Mouse (Mus musculus): Measurements from ENCODE around the gene Tnfrsf4. TPM values are rescaled to one million over a fixed set of nuclear protein-coding genes. Genes with fewer than 3 reads are reported as not detected.

The Tnfrsf4 gene
- 0.70 and 1.2 TPM in 2 replicates for polyA plus RNA-seq (2016; fragmentation: Nextera tagmentation; extraction: Ambion mirVana)

- H3K4me3 ChIP-seq (replicated peaks), result no peak within 1 kb of the TSS
- H3K36me3 ChIP-seq (replicated peaks), result peaks cover 61% of the 10 kb centered on the region
- no peaks in the 10 kb centered on the region for H3K27me3 ChIP-seq
- H3K4me2 ChIP-seq, result no peak within 1 kb of the TSS
- WGBS, result 91% methylated on average over 8 of the region's 8 CpGs
- no peak for ATAC-seq (ENCODE audit: low FRiP score)
- H3K9me3 ChIP-seq, result no peaks in the 10 kb centered on the region
- H3K9ac ChIP-seq, result no peak within 1 kb of the TSS
- no peaks in the 10 kb centered on the region for H3K4me1 ChIP-seq
- no peak within 1 kb of the TSS for H3K27ac ChIP-seq
These were observed at the start of gene Tnfrsf4 for GRCm38 (mm10) chr4:156013637-156014036. Gene Tnfrsf4 (plus strand): TSS chr4:156013843.

GRCm38 (mm10) chr4:155964396-155964795 is 49.2 kb upstream of the Tnfrsf4 start:
- peaks cover 26% of the 10 kb centered on the region for H3K36me3 ChIP-seq (replicated peaks)
- H3K4me1 ChIP-seq, result peaks cover 23% of the 10 kb centered on the region
- no peak for ATAC-seq (ENCODE audit: low FRiP score)
- no peaks in the 10 kb centered on the region for H3K9me3 ChIP-seq
- no peak overlapping the region for H3K27ac ChIP-seq
- no peak overlapping the region for H3K4me2 ChIP-seq
- no peaks in the 10 kb centered on the region for H3K27me3 ChIP-seq
- 93% methylated on average over 11 of the region's 11 CpGs for WGBS
- no peak overlapping the region for H3K4me3 ChIP-seq (replicated peaks)
- H3K9ac ChIP-seq, result no peak overlapping the region

DNA sequence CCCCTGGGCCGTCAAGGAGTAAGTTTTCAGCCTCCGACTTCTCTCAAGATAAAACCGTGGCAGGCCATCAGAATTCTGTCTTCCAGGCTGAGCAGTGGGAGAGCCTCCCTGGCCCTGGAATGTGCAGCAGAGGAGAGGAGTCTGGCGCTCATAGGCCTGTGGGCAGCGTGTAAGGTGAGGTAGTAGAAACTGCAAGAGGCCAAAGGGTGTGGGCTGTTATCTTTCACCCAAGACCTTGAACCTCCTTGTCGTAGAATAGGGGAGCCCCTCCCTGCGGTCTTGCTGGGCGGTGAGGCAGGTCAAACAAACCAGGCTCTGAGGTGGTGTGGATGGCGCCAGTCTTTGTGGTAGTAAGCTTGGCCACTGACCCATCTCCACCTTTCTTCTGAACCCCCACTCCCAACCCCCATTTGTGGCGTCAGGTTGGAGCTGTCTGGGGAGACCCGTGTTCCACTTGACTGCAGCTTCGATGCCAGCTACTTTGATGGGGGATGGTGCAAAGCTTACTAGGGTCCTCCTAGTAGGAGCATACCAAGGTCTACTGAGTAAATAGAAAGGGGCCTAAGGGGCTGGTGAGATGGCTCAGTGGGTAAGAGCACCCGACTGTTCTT is 44.5 kb upstream of the Tnfrsf4 start:
- Histone ChIP-seq H3K4me1 (no peaks in the 10 kb centered on the region; the same call in 1 of the 2 replicates), H3K36me3 (replicated peaks) (peaks cover 17% of the 10 kb centered on the region)
- WGBS, result 89% methylated on average over 13 of the region's 13 CpGs

DNA sequence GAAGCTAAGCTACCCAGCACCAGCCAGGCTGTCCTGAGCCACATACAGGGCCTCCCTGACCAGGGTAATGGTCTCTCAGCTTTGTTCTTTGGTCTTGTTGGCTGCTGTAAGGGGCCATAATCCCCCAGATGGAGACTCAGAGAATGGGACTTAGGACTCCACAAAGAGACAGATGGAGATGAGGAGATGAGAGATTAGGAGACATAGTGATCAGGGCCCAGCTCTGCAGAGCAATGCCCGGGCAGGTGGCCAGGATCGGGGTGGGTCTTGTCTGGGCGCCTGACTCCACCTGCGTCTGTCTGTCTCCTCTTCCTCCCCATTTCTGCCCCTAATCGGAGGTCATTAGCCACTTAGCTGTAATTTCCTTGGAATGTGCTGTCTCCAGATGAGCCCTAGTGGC is 43.4 kb upstream of the Tnfrsf4 start:
- Histone ChIP-seq H3K9ac (no peak overlapping the region), H3K4me2 (no peak overlapping the region), H3K4me3 (replicated peaks) (no peak overlapping the region), H3K27me3 (no peaks in the 10 kb centered on the region), H3K27ac (no peak overlapping the region), H3K4me1 (no peaks in the 10 kb centered on the region; the same call in 1 of the 2 replicates), H3K36me3 (replicated peaks) (peaks cover 9% of the 10 kb centered on the region), H3K9me3 (no peaks in the 10 kb centered on the region)
- ATAC-seq (ENCODE audit: low FRiP score), result no peak
- WGBS, result 79% methylated on average over 5 of the region's 5 CpGs

More for the DNA sequence above, 44.5 kb upstream of the Tnfrsf4 start:
- Histone ChIP-seq H3K9me3 (no peaks in the 10 kb centered on the region), H3K4me3 (replicated peaks) (no peak overlapping the region), H3K4me2 (no peak overlapping the region), H3K27me3 (no peaks in the 10 kb centered on the region), H3K27ac (no peak overlapping the region), H3K9ac (no peak overlapping the region)
- ATAC-seq (ENCODE audit: low FRiP score), result no peak

GRCm38 (mm10) chr4:155972651-155973050 is 41.0 kb upstream of the Tnfrsf4 start:
- Histone ChIP-seq H3K4me1 (no peaks in the 10 kb centered on the region; the same call in 1 of the 2 replicates), H3K27ac (no peak overlapping the region), H3K4me3 (replicated peaks) (no peak overlapping the region), H3K4me2 (no peak overlapping the region), H3K9me3 (no peaks in the 10 kb centered on the region), H3K9ac (no peak overlapping the region), H3K36me3 (replicated peaks) (no peaks in the 10 kb centered on the region), H3K27me3 (no peaks in the 10 kb centered on the region)
- 48% methylated on average over 6 of the region's 6 CpGs for WGBS
- ATAC-seq (ENCODE audit: low FRiP score), result no peak

- Histone ChIP-seq H3K9me3 (no peaks in the 10 kb centered on the region), H3K4me1 (no peaks in the 10 kb centered on the region; the same call in 1 of the 2 replicates), H3K4me2 (no peak overlapping the region), H3K27me3 (no peaks in the 10 kb centered on the region), H3K36me3 (replicated peaks) (no peaks in the 10 kb centered on the region), H3K4me3 (replicated peaks) (no peak overlapping the region), H3K27ac (no peak overlapping the region), H3K9ac (no peak overlapping the region)
- WGBS, result 91% methylated on average over 2 of the region's 2 CpGs
- no peak for ATAC-seq (ENCODE audit: low FRiP score)
These were observed 40.4 kb upstream of the Tnfrsf4 start for GRCm38 (mm10) chr4:155973239-155973638.

DNA sequence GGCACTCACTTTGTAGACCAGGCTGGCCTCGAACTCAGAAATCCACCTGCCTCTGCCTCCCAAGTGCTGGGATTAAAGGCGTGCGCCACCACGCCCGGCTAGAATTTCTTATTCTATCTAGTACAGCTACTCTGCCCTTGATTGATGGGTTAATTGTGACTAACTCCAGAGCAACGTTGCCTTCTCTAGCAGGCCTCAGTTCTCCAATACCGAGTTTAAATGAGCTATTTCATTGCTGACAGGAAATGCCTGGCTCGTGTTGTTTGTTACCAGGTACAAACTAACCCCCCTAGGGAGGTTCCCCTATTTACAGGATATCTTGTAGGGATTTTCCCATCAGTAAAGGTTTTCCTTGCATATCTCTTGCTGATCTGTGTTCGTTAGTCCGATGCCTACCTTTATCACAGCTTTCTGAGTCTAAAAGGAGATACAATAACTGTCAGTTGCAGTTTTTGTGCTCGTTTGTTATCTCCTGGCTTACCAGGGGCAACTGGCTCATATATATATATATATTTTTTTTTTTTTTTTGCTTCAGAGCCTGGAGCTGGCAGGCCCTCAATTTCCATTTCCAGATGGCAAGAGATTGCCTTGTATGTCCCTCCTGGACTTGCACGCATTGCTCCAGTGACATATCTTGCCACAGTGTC is 32.1 kb upstream of the Tnfrsf4 start:
- no peak for ATAC-seq (ENCODE audit: low FRiP score)
- Histone ChIP-seq H3K4me1 (peaks cover 9% of the 10 kb centered on the region), H3K9me3 (no peaks in the 10 kb centered on the region), H3K4me3 (replicated peaks) (no peak overlapping the region), H3K27me3 (no peaks in the 10 kb centered on the region), H3K9ac (no peak overlapping the region), H3K27ac (no peak overlapping the region), H3K36me3 (replicated peaks) (no peaks in the 10 kb centered on the region), H3K4me2 (no peak overlapping the region)
- 83% methylated on average over 12 of the region's 12 CpGs for WGBS

GRCm38 (mm10) chr4:155983788-155984187 is 29.9 kb upstream of the Tnfrsf4 start:
- Histone ChIP-seq H3K36me3 (replicated peaks) (no peaks in the 10 kb centered on the region), H3K4me1 (peaks cover 9% of the 10 kb centered on the region), H3K27ac (no peak overlapping the region), H3K27me3 (no peaks in the 10 kb centered on the region), H3K9ac (no peak overlapping the region), H3K4me2 (peak overlapping the region; percentile 17; the same call in 1 of the 2 replicates), H3K9me3 (no peaks in the 10 kb centered on the region), H3K4me3 (replicated peaks) (no peak overlapping the region)
- 15% methylated on average over 2 of the region's 2 CpGs for WGBS
- ATAC-seq (ENCODE audit: low FRiP score), result no peak

GRCm38 (mm10) chr4:155991211-155991907 is 22.3 kb upstream of the Tnfrsf4 start:
- Histone ChIP-seq H3K27ac (0 out of 2 replicates have a peak overlapping the region, but pooled peaks have one; percentile 95), H3K36me3 (replicated peaks) (peaks cover 13% of the 10 kb centered on the region), H3K27me3 (no peaks in the 10 kb centered on the region), H3K4me2 (peak overlapping the region; percentile 96), H3K9me3 (no peaks in the 10 kb centered on the region), H3K4me3 (replicated peaks) (peak overlapping the region; percentile 73), H3K4me1 (peaks cover 26% of the 10 kb centered on the region), H3K9ac (peak overlapping the region; percentile 69)
- ATAC-seq (ENCODE audit: low FRiP score), result no peak
- 89% methylated on average over 22 of the region's 22 CpGs for WGBS

DNA sequence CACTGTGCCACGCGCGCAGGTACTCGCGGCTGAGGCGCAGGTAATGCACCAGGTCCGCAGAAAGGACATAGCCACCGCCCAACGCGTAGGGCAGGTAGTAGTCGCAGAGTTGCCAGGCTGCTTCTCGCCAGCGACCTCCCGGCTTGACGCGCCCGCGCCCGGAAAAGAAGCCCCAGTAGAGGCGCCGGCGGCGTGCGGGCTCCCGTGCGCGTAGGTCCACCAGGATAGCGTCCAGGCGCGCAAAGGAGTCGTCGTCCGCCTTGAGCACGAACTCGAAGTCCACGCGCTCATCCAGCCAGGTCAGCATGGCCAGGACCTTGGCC is 21.8 kb upstream of the Tnfrsf4 start:
- H3K4me2 ChIP-seq, result peak overlapping the region; percentile 96
- H3K9me3 ChIP-seq, result no peaks in the 10 kb centered on the region
- H3K4me1 ChIP-seq, result peaks cover 26% of the 10 kb centered on the region
- H3K36me3 ChIP-seq (replicated peaks), result peaks cover 18% of the 10 kb centered on the region
- H3K4me3 ChIP-seq (replicated peaks), result peak overlapping the region; percentile 73
- ATAC-seq (ENCODE audit: low FRiP score), result no peak; the same call in none of the 2 replicates
- 34% methylated on average over 37 of the region's 37 CpGs for whole genome bisulfite sequencing
- peak overlapping the region; percentile 69 for H3K9ac ChIP-seq
- peak overlapping the region; percentile 95 for H3K27ac ChIP-seq
- no peaks in the 10 kb centered on the region for H3K27me3 ChIP-seq

DNA sequence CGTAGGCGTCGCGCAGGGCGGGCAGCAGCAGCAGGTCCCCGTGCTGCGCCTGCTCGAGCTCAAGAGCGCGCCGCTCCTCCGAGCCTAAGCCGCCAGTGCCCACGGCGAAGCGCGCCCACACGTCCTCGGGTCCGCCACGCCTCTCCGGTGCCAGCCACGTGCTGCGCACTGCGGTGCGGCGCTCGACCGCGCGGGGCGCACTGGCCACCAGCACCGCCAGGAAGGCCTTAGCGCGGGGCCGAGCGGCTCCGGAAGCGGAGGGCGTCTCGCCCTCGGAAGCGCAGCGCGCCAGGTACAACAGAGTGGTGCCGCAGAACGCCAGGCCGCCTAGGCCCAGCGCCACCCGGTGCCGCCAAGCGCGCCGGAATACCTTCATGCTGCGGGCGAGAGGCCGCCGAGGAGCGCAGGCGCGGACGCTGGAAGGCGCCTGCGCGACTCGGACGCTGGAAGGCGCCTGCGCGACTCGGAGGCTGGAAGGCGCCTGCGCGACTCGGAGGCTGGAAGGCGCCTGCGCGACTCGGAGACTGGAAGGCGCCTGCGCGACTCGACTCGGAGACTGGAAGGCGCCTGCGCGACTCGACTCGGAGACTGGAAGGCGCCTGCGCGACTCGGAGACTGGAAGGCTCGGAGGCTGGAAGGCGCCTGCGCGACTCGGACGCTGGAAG is 21.3 kb upstream of the Tnfrsf4 start, which contains the start of the genes B3galt6 and Sdf4:
TSS of gene B3galt6 (minus strand) at position 409 of the 665 bp plus-strand sequence.
TSS of gene Sdf4 (plus strand) at position 632 of the 665 bp plus-strand sequence.
- Histone ChIP-seq H3K9me3 (no peaks in the 10 kb centered on the region), H3K9ac (peak within 1 kb of the TSS; percentile 75), H3K27me3 (no peaks in the 10 kb centered on the region), H3K4me1 (peaks cover 26% of the 10 kb centered on the region), H3K27ac (peak within 1 kb of the TSS; percentile 95), H3K4me2 (peak within 1 kb of the TSS; percentile 96), H3K36me3 (replicated peaks) (peaks cover 23% of the 10 kb centered on the region), H3K4me3 (replicated peaks) (peak within 1 kb of the TSS; percentile 73)
- ATAC-seq (ENCODE audit: low FRiP score), result peak; percentile 87
- WGBS, result under 1% methylated on average over 95 of the region's 99 CpGs
